Mouse (Mus musculus) spleen, postnatal 14 days (tissue): ENCODE data around the gene Epha4.

Source experiments
- DNase-seq, 2 experiments: peaks; one replicate each; pipeline ENCODE4 v3.0.0; 2021 to 2022; ENCODE audit warnings: low spot score in 2 of 2

The Epha4 gene

DNA sequence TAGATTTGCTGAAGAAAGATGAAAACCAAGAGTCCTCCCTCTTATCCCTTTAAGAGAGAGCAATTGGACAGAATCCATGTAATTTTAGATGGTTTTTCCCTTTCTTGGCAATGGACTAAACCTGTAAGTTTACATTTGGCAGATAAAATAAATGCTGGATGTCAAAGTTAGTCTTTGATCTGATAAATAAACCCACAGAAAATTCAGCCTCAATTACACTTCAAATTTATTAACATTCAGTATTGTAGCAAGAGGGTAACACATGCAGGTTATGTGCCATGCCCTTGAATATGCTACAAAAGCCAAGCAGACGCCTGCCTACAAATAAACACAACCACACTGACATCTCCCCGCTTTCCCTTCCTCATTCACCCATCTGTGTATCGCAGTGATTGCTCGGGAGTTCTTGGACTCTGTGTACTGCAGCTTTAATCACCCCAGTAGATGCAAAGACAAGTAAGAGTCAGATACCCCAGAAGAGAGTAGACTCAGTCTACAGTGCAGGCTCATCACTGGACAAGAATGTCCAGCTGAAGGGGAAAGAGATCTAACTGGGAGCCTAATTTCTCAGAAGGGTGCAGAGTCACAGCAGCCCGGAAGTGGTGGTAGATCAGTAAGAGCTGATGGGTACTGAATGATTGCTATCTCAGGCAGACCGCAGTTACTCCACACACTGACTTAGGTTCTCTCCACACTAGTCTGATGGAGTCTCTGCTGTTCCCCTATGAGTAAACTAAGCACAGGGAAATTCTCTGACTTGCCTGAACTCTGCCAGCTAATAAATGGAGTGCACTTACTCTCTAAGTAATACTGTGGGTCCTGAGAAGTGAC lies 29.9 kb downstream of the Epha4 start:
- no peak for DNase-seq

- no peak for DNase-seq
These were observed 39.0 kb downstream of the Epha4 start for GRCm38 (mm10) chr1:77475808-77476413.

DNA sequence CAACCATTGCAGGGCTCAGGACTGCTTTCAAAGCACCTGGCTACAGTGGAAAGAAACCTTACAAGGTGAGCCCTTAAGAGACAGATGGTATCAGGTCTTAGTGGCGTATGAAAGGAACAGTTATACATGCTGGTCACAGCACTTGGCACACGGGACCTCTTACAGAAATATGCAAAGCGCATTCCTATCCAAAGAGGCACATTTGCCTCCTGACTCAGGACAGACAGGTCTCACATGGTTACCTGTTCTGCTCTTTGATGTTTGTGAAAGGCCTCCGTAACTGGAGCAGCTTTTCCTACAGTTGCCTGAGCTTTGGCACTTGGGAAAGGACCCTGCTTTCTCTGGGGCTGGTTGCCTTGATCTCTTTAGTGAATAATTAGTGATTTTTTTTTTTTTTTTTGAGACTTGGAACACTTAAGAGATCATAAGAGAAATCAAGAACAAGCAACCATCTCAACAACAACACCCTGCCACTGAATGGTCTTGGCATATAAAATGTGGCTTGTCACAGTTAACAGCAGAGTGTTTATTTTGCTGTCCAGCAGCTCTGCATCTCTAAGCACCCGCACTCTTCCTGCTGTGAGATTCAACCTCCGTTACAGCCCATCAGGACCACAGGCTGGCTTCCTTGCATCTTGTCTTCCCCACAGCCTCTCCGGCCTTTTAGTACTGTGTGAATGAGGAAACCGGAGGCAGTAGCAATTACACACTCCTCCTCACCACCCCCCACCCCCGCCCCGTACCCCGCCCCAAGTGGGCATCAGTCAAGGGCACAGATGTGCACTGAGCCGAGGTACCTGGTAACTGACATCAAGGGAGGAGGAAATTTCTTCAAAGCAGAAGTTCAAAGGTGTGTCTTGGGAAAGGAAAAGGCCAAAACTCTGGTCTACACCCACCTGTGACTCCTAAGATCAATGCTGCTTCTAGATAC lies 41.2 kb downstream of the Epha4 start:
- no peak for DNase-seq

DNA sequence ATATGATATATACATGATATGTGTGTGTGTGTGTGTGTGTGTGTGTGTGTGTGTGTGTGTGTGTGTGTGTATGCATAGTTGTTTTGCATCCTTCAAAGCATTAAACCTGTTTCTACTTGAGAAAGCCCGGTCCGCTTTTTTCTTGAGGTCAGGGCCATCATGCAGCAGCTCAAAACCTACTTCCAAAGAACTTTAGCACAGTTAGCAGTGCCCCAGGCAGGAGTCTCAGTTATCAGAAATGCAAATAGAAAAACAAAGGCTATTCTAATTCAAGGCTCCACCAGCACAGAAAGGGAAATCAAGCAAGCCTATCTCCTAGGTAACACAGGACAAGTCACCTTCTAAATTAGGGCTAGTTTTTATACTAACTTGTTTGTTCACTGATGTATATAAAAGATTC lies 42.3 kb downstream of the Epha4 start:
- no peak for DNase-seq

- no peak for DNase-seq
These were observed 43.4 kb downstream of the Epha4 start for GRCm38 (mm10) chr1:77471447-77471846.

GRCm38 (mm10) chr1:77471037-77471436 lies 43.9 kb downstream of the Epha4 start:
- no peak for DNase-seq

DNA sequence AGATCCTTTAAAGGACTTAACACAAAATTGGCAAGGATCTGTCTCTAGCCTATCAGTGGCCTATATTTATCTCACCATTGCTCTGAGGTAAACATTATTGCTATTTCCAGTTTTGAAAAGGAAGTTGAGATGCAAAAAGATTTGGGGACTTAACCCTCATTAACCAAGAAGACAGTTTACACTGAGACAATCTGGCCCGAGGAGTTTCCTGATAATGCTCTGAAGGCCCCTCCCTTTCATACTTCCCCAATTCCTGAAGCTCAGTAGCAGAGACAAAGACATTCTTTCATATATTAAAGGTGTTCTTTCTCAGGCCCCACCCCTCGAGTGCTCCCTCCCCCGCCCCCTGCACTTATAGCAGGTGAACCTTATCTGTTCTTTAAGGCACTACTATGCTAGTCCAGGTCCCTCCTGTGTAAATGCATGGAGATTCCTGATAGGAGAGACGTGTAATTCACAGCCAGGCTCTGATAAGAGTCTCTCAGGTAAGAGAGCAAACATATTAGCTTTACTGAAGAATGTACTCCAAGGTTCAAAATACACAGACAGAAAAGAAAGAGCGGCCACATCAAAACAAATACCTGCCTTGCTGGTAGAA lies 46.1 kb downstream of the Epha4 start:
- DNase-seq, result no peak

GRCm38 (mm10) chr1:77465524-77465923 lies 49.4 kb downstream of the Epha4 start:
- DNase-seq, result no peak

- no peak for DNase-seq
These were observed 50.8 kb downstream of the Epha4 start for GRCm38 (mm10) chr1:77464108-77464507.

DNA sequence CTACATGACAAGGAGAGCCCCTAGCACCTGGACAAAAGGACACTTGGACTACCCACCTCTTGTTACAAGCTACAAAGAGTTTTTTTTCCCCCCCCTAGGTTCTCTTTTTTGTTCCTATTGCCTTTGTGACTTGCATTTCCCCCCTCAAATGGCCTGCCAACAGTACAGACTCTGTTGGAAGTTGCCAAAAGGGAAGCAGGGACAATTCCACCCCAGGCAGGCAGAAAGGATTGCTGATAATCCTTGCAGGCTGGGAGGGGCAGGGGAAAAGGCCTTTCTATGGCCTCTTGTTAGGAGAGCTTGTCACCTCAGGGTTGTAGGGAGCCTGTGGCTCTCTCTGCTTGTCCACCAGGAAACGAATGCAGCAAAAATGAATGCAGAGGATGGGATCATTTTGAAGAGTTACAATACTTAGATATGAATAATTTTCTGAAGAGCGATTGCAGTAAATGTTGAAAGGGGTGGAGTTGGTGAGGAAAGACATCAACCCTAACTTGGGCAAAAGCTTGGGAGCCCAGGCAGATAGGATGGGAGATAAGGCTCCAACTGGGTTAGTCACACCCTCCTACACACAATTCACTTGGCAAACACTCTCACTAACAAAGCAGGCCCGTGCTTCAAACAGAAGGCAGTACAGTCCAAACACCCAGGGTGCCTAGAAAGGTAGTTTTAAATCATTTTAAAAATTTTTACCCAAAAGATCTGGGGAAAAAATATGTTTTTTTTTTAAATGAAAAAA lies 52.8 kb downstream of the Epha4 start:
- no peak for DNase-seq

- no peak for DNase-seq
These were observed 53.9 kb downstream of the Epha4 start for GRCm38 (mm10) chr1:77460831-77461629.

GRCm38 (mm10) chr1:77458751-77459385 lies 56.0 kb downstream of the Epha4 start:
- no peak for DNase-seq

DNA sequence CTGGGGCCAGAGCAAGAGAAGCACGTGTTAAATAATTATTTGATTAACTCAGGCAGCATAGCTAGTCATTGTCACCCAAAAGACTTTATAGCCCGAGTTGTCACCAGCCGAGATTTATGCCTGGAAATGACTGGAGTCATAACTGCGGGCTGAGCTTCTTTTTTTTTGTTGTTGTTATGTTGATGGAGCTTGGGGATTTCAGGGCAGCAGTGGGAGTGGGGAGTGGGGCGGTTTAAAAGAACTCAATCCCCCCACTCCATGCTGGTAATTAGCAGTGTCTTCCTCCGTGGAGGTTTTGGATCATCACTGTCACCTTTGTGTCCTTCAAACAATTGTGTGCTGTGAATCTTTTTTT lies 57.5 kb downstream of the Epha4 start:
- DNase-seq, result no peak

- DNase-seq, result no peak
These were observed 58.0 kb downstream of the Epha4 start for GRCm38 (mm10) chr1:77456695-77457445.

GRCm38 (mm10) chr1:77453811-77454210 lies 61.1 kb downstream of the Epha4 start:
- DNase-seq, result no peak

GRCm38 (mm10) chr1:77452721-77453120 lies 62.2 kb downstream of the Epha4 start:
- no peak for DNase-seq

DNA sequence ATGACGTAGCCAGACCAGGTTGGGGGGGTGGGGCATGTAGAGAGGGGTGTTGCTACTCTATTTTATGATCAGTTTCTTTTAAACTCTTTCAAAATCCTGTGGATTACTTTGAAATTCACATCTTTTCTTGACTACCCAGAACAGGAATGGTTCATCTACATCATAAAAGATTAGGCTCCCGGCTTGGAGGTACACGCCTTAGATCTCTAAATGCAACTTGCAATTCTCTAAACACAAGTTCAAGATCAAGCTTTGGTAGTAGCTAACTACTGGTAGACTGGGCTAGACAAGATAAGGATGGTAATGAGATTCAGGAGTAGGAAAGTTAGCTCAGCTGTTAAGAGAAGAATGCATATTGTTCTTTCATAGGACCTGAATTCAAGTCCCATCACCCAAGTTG lies 63.3 kb downstream of the Epha4 start:
- no peak for DNase-seq

- no peak for DNase-seq
These were observed 64.7 kb downstream of the Epha4 start for GRCm38 (mm10) chr1:77450201-77450600.

DNA sequence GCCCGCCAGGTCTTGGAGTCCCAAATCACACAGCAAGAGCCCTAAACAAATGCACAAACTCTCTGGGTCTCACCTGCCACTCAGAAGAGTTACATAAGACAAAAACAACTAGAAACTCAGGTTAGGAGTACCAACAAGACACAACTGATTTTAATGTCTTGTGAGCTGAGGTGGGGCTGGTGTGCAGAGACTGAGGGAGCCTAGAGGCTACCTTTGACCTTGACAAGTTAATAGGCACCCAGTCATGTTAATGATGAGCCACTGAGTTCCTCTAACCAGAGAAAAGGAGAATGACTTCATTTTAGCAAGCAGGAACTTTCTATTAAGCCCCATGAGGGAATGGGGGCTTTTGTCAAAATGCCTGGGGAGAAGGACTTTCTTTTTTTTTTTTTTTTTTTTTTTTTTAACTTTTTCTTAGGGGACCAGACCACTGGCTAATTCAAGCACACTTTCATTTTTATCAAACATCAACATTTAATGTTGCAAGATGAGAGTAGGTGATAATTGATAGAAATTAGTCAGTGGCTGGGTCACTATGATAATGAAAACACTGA lies 67.8 kb downstream of the Epha4 start:
- no peak for DNase-seq
